In the genomic region with DNA sequence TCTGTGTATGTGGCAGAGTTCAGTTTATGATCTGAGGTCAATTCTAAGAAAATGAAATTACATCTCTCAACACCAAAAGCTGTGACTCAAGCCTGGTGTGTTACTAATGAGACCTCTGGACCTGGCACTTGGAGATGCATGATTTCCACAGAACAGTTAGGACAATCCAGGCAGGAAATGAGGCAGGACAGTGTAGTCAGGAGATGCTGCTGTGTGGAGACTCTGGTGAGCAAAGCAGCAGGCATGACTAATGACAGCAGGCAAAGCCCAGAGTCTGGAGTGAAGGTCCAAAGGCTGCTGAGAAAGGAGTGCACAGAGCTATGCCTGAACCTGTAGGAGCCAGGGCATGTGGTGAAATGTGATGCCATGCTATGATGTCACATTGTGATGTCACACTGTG, we compare ENCODE assay signal across 15 mouse cellular contexts.
"Had no signal": no experiment of that assay in that cellular context is flagged by ENCODE, and none has a peak within 500 bp of the region (broad histone marks: within the 10 kb centered on the region; RNA-seq: fewer than 3 reads in every experiment).

No protein-coding gene starts in this region.

- H3K36me3 ChIP-seq: limb, embryonic 15.5 days; liver, embryonic 12.5 days; midbrain, embryonic 10.5 days; midbrain, embryonic 15.5 days; neural tube, embryonic 13.5 days had no signal

- H3K9me3 ChIP-seq: limb, embryonic 15.5 days; liver, embryonic 12.5 days; midbrain, embryonic 10.5 days; midbrain, embryonic 15.5 days; neural tube, embryonic 13.5 days had no signal

- H3K27ac ChIP-seq: limb, embryonic 15.5 days; liver, embryonic 12.5 days; midbrain, embryonic 10.5 days; midbrain, embryonic 15.5 days; neural tube, embryonic 13.5 days had no signal

- DNase-seq: kidney, adult 9 months; kidney, postnatal 14 days; layer of hippocampus, postnatal 36 days; lung, embryonic 14.5 days; lung, postnatal 10 days; lung, postnatal 4 days; retina, postnatal 1 day; right cerebral cortex, postnatal 4 days; spleen, adult 18-20 months; thymus, postnatal 36 days had no signal

- H3K4me3 ChIP-seq: limb, embryonic 15.5 days; liver, embryonic 12.5 days; midbrain, embryonic 10.5 days; midbrain, embryonic 15.5 days; neural tube, embryonic 13.5 days had no signal

- H3K4me2 ChIP-seq: limb, embryonic 15.5 days; liver, embryonic 12.5 days; lung, embryonic 14.5 days; midbrain, embryonic 15.5 days; neural tube, embryonic 13.5 days had no signal

- H3K4me1 ChIP-seq: liver, embryonic 12.5 days had no signal

- ATAC-seq: liver, embryonic 12.5 days; midbrain, embryonic 15.5 days had no signal

- H3K9ac ChIP-seq: limb, embryonic 15.5 days; liver, embryonic 12.5 days; lung, embryonic 14.5 days; midbrain, embryonic 15.5 days; neural tube, embryonic 13.5 days had no signal

- H3K27me3 ChIP-seq: limb, embryonic 15.5 days; midbrain, embryonic 15.5 days; neural tube, embryonic 13.5 days had no signal
